Mouse (Mus musculus): ENCODE results near the gene Myl9.

DNA sequence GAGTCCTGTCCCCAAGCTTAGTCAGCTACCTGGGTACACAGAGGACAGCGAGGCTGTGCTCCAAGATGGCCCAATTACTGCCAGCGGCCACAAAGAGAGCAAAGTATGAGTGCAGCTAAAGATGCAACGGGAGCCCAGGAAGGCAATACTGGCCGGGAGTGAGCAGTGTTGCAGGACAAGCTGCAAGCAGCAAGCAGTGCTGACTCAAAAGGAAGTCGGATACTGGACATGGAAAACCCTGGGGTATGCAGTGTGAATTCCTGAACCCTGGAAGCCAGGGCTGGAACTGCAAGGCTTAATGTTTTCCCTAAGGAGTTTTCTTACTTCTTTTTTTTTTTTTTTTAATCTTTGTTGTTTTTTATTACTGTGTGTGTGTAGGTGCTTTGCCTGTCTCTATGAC, 36.3 kb downstream of the Myl9 start:
- no peak for TF ChIP-seq TBP (IDR thresholded peaks at IDR 0.05; ENCODE audit: low read depth, low read length)
- no peak for TF ChIP-seq POLR2A (IDR thresholded peaks at IDR 0.05; ENCODE audit: control insufficient read depth in 1 of 2, insufficient read depth in 1 of 2, low read depth in 1 of 2, low read length in 2 of 2, poor library complexity in 1 of 2)
- TF ChIP-seq USF1 (IDR thresholded peaks at IDR 0.05; ENCODE audit: low read depth, low read length), result no peak
